Mouse (Mus musculus) frontal cortex, postnatal 14 days (tissue): ENCODE measurements around the gene Tex26.
A peak's percentile ranks its signal among the peaks of the same experiment; 100 is the strongest.

Source experiments
- DNase-seq, 2 experiments: peaks; one replicate each; pipeline ENCODE4 v3.0.0; 2022; ENCODE audit warnings: low spot score in 2 of 2

Tex26 gene

GRCm38 (mm10) chr5:149439531-149440179 is at the start of gene Tex26:
Gene Tex26, plus strand, starts transcription at chr5:149439660.
- peak; percentile 54 to 55 for DNase-seq

GRCm38 (mm10) chr5:149391574-149392375 is 47.7 kb upstream of the Tex26 start:
- DNase-seq, result no peak

GRCm38 (mm10) chr5:149392420-149392988 is 47.0 kb upstream of the Tex26 start:
- DNase-seq, result no peak

- no peak for DNase-seq
These were observed 37.9 kb upstream of the Tex26 start for GRCm38 (mm10) chr5:149401446-149401975.

- no peak for DNase-seq
These were observed 37.4 kb upstream of the Tex26 start for GRCm38 (mm10) chr5:149402029-149402428.

- DNase-seq, result no peak
These were observed 36.1 kb upstream of the Tex26 start for GRCm38 (mm10) chr5:149403386-149403785.

- DNase-seq, result no peak
These were observed 34.8 kb upstream of the Tex26 start for GRCm38 (mm10) chr5:149404710-149405109.

- no peak for DNase-seq
These were observed 32.6 kb upstream of the Tex26 start for GRCm38 (mm10) chr5:149406791-149407276.

- DNase-seq, result no peak
These were observed 30.0 kb upstream of the Tex26 start for GRCm38 (mm10) chr5:149409502-149409901.

- no peak for DNase-seq
These were observed 27.8 kb upstream of the Tex26 start, which contains the start of gene Medag for GRCm38 (mm10) chr5:149411509-149412193. Gene Medag, plus strand, starts transcription at chr5:149411749.

- DNase-seq, result no peak
These were observed 27.3 kb upstream of the Tex26 start for GRCm38 (mm10) chr5:149412194-149412575.

- DNase-seq, result no peak
These were observed 26.8 kb upstream of the Tex26 start for GRCm38 (mm10) chr5:149412671-149413070.

- DNase-seq, result no peak
These were observed 24.9 kb upstream of the Tex26 start for GRCm38 (mm10) chr5:149414369-149415167.

- DNase-seq, result no peak
These were observed 22.1 kb upstream of the Tex26 start for GRCm38 (mm10) chr5:149417381-149417780.

- DNase-seq, result no peak
These were observed 12.9 kb upstream of the Tex26 start for GRCm38 (mm10) chr5:149426525-149426924.

GRCm38 (mm10) chr5:149427277-149428060 is 12.0 kb upstream of the Tex26 start:
- no peak for DNase-seq

- DNase-seq, result no peak
These were observed 11.1 kb upstream of the Tex26 start for GRCm38 (mm10) chr5:149428347-149428746.

GRCm38 (mm10) chr5:149428810-149429255 is 10.6 kb upstream of the Tex26 start:
- no peak for DNase-seq

- DNase-seq, result no peak
These were observed 9.9 kb upstream of the Tex26 start for GRCm38 (mm10) chr5:149429541-149429940.

- DNase-seq, result no peak
These were observed 8.5 kb upstream of the Tex26 start for GRCm38 (mm10) chr5:149430943-149431342.
